ENCODE assay signal across 18 mouse cellular contexts in genomic region chr13:60508856-60509255, GRCm38 (mm10).
A peak's percentile ranks its signal among the peaks of the same experiment; 100 is the strongest.
DNase-seq lines count a peak whose midpoint lies in the region; ATAC-seq and TF ChIP-seq lines count a peak whose summit lies in the region.
"Had no signal": no experiment of that assay in that cellular context is flagged by ENCODE, and none has a peak within 500 bp of the region (broad histone marks: within the 10 kb centered on the region; RNA-seq: fewer than 3 reads in every experiment).

No protein-coding gene starts in this region.

- H3K4me3 ChIP-seq in heart, adult 2 months, result no peak overlapping the region
- H3K4me3 ChIP-seq in lung, embryonic 15.5 days, result no peak overlapping the region
- H3K4me3 ChIP-seq in neural tube, embryonic 15.5 days (replicated peaks), result no peak overlapping the region
- H3K4me3 ChIP-seq: embryonic facial prominence, embryonic 10.5 days; forebrain, embryonic 13.5 days; hindbrain, embryonic 15.5 days had no signal

- TF ChIP-seq EP300 in heart, adult 2 months (IDR thresholded peaks at IDR 0.05; ENCODE audit: insufficient read depth, low read depth, low read length), result no peak

- no peak for DNase-seq in heart, adult 2 months
- DNase-seq in heart, postnatal 25 days (ENCODE audit: low spot score), result no peak
- no peak for DNase-seq in lung, postnatal 25 days (ENCODE audit: low spot score)
- peak; percentile 27 for DNase-seq in NIH3T3 (ENCODE audit: low read depth)
- peak; percentile 31 for DNase-seq in brain, embryonic 14.5 days (ENCODE audit: low read depth)
- DNase-seq: adrenal gland, adult 8-10 months; cerebellum, adult 11-12 months; cerebellum, adult 9-11 months; forebrain, postnatal 0 days; gastrocnemius, postnatal 25 days; heart, adult 18-20 months; heart, postnatal 36 days had no signal

- WGBS in heart, adult 2 months, result 68% methylated on average over 5 of the region's 5 CpGs
- 69% methylated on average over 5 of the region's 5 CpGs for WGBS in lung, embryonic 15.5 days
- 81% methylated on average over 5 of the region's 5 CpGs for WGBS in neural tube, embryonic 15.5 days

- no peak for ATAC-seq in lung, embryonic 15.5 days (ENCODE audit: borderline replicate concordance, extremely low read depth, low FRiP score, low TSS enrichment)
- ATAC-seq in neural tube, embryonic 15.5 days (ENCODE audit: low FRiP score), result no peak
- ATAC-seq: forebrain, embryonic 13.5 days; forebrain, postnatal 0 days had no signal

- intact Hi-C loops in heart, adult 2 months (cut with DNase I), result no loop called here
- intact Hi-C loops in heart, postnatal 25 days (cut with DNase I), result no loop called here

- no peaks in the 10 kb centered on the region for H3K36me3 ChIP-seq in heart, adult 2 months (ENCODE audit: control insufficient read depth, insufficient read depth, low read length)
- H3K36me3 ChIP-seq in lung, embryonic 15.5 days, result no peaks in the 10 kb centered on the region
- no peaks in the 10 kb centered on the region for H3K36me3 ChIP-seq in neural tube, embryonic 15.5 days
- H3K36me3 ChIP-seq: embryonic facial prominence, embryonic 10.5 days; hindbrain, embryonic 15.5 days had no signal

- H3K9ac ChIP-seq in heart, adult 2 months (ENCODE audit: low read depth, low read length), result no peak overlapping the region
- no peak overlapping the region for H3K9ac ChIP-seq in lung, embryonic 15.5 days
- H3K9ac ChIP-seq in neural tube, embryonic 15.5 days (replicated peaks), result no peak overlapping the region
- H3K9ac ChIP-seq: forebrain, embryonic 13.5 days; forebrain, postnatal 0 days; hindbrain, embryonic 15.5 days had no signal

- 0 out of 2 replicates have a peak, but pooled peaks cover 1% of the 10 kb centered on the region for H3K4me1 ChIP-seq in heart, adult 2 months (ENCODE audit: control insufficient read depth, insufficient read depth, low read length)
- 0 out of 2 replicates have a peak, but pooled peaks cover 4% of the 10 kb centered on the region for H3K4me1 ChIP-seq in lung, embryonic 15.5 days
- H3K4me1 ChIP-seq in neural tube, embryonic 15.5 days, result no peaks in the 10 kb centered on the region
- H3K4me1 ChIP-seq: hindbrain, embryonic 15.5 days had no signal

- H3K27ac ChIP-seq in heart, adult 2 months, result peak overlapping the region; percentile 27
- peak overlapping the region; percentile 12; the same call in 1 of the 2 replicates for H3K27ac ChIP-seq in lung, embryonic 15.5 days
- no peak overlapping the region for H3K27ac ChIP-seq in neural tube, embryonic 15.5 days (replicated peaks)
- H3K27ac ChIP-seq: embryonic facial prominence, embryonic 10.5 days; forebrain, embryonic 13.5 days; hindbrain, embryonic 15.5 days had no signal

- H3K27me3 ChIP-seq in heart, adult 2 months (ENCODE audit: control insufficient read depth, insufficient read depth, low read length), result no peaks in the 10 kb centered on the region
- no peaks in the 10 kb centered on the region for H3K27me3 ChIP-seq in lung, embryonic 15.5 days
- no peaks in the 10 kb centered on the region for H3K27me3 ChIP-seq in neural tube, embryonic 15.5 days (replicated peaks)
- H3K27me3 ChIP-seq: forebrain, embryonic 13.5 days; hindbrain, embryonic 15.5 days had no signal

- TF ChIP-seq POLR2A in heart, adult 2 months (IDR thresholded peaks at IDR 0.05; ENCODE audit: insufficient read depth, low read depth, low read length), result no peak
- no peak for TF ChIP-seq POLR2A in brain, embryonic 14.5 days (IDR thresholded peaks at IDR 0.05; ENCODE audit: borderline replicate concordance, extremely low read depth, insufficient read depth, insufficient read length, poor library complexity, severe bottlenecking)

- no peaks in the 10 kb centered on the region for H3K79me2 ChIP-seq in heart, adult 2 months (replicated peaks; ENCODE audit: control insufficient read depth, insufficient read depth, low read length)

- no peak for TF ChIP-seq CTCF in heart, adult 2 months (IDR thresholded peaks at IDR 0.05)
- TF ChIP-seq CTCF in brain, embryonic 14.5 days (IDR thresholded peaks at IDR 0.05; ENCODE audit: borderline replicate concordance, extremely low read depth, insufficient read depth, insufficient read length), result no peak

- no peak overlapping the region for H3K4me2 ChIP-seq in lung, embryonic 15.5 days
- no peak overlapping the region for H3K4me2 ChIP-seq in neural tube, embryonic 15.5 days
- H3K4me2 ChIP-seq: forebrain, embryonic 13.5 days; heart, embryonic 11.5 days; hindbrain, embryonic 15.5 days had no signal

- no peaks in the 10 kb centered on the region for H3K9me3 ChIP-seq in lung, embryonic 15.5 days
- H3K9me3 ChIP-seq in neural tube, embryonic 15.5 days (replicated peaks), result no peaks in the 10 kb centered on the region
- H3K9me3 ChIP-seq: embryonic facial prominence, embryonic 10.5 days; forebrain, embryonic 13.5 days; hindbrain, embryonic 15.5 days had no signal

Comparison
In these comparisons a context has a peak if more than half of its experiments do, and no peak if none do; other contexts are left out.
1. DNase-seq: peak in NIH3T3 (single experiment) and brain, embryonic 14.5 days (single experiment); none in heart, adult 2 months (0 of 2), heart, postnatal 25 days (single experiment) and lung, postnatal 25 days (single experiment).